Mouse (Mus musculus) midbrain, embryonic 15.5 days (tissue): ENCODE results near the gene Nkx2-5. TPM values are rescaled to one million over a fixed set of nuclear protein-coding genes. Genes with fewer than 3 reads are reported as not detected.

ENCODE experiments used
- ATAC-seq: fragments of 200-750 bp; cut with Nextera tagmentation; replicated peaks from 2 replicates; pipeline ENCODE4 v1.8.0; 2017; ENCODE audit warnings: moderate TSS enrichment
- H3K27ac ChIP-seq: fragments of 300-500 bp; sonication (generic); 2 replicates; pipeline ENCODE4 v1.5.1; 2015; ENCODE audit warnings: mild to moderate bottlenecking, inconsistent platforms
- H3K27me3 ChIP-seq: fragments of 300-500 bp; sonication (generic); replicated peaks from 2 replicates; pipeline ENCODE4 v1.6.1; 2015; ENCODE audit warnings: inconsistent platforms
- H3K36me3 ChIP-seq: fragments of 300-500 bp; sonication (generic); replicated peaks from 2 replicates; pipeline ENCODE4 v1.6.1; 2015; ENCODE audit warnings: inconsistent platforms
- H3K4me1 ChIP-seq: fragments of 300-500 bp; sonication (generic); 2 replicates; pipeline ENCODE4 v1.6.1; 2015; ENCODE audit warnings: inconsistent platforms
- H3K4me2 ChIP-seq: fragments of 300-500 bp; sonication (generic); 2 replicates; pipeline ENCODE4 v1.6.1; 2015; ENCODE audit warnings: inconsistent platforms, mild to moderate bottlenecking, moderate library complexity
- H3K4me3 ChIP-seq: fragments of 300-500 bp; sonication (generic); 2 replicates; pipeline ENCODE4 v1.5.1; 2015; ENCODE audit warnings: mild to moderate bottlenecking, inconsistent platforms
- H3K9ac ChIP-seq: fragments of 300-500 bp; sonication (generic); 2 replicates; pipeline ENCODE4 v1.6.1; 2015; ENCODE audit warnings: mild to moderate bottlenecking, inconsistent platforms
- H3K9me3 ChIP-seq: fragments of 300-500 bp; sonication (generic); 2 replicates; pipeline ENCODE4 v1.6.1; 2016; ENCODE audit warnings: inconsistent platforms
- WGBS: fragments of 180-500 bp; shearing (Covaris S2); methylation state at CpG from one replicate; pipeline ENCODE4 v1.1.7; 2015; ENCODE audit warnings: mixed read lengths; 5-methylcytosine and 5-hydroxymethylcytosine counted together
- polyA plus RNA-seq: library from polyadenylated mRNA; unstranded; fragments of >200 nt; fragmentation: Nextera tagmentation; extraction: Ambion mirVana; gene quantifications from 2 replicates; pipeline ENCODE4 v1.2.1, GENCODE M21; 2015

Nkx2-5 gene
- polyA plus RNA-seq, 1 experiment from 2014 or later = 0.10 TPM

DNA sequence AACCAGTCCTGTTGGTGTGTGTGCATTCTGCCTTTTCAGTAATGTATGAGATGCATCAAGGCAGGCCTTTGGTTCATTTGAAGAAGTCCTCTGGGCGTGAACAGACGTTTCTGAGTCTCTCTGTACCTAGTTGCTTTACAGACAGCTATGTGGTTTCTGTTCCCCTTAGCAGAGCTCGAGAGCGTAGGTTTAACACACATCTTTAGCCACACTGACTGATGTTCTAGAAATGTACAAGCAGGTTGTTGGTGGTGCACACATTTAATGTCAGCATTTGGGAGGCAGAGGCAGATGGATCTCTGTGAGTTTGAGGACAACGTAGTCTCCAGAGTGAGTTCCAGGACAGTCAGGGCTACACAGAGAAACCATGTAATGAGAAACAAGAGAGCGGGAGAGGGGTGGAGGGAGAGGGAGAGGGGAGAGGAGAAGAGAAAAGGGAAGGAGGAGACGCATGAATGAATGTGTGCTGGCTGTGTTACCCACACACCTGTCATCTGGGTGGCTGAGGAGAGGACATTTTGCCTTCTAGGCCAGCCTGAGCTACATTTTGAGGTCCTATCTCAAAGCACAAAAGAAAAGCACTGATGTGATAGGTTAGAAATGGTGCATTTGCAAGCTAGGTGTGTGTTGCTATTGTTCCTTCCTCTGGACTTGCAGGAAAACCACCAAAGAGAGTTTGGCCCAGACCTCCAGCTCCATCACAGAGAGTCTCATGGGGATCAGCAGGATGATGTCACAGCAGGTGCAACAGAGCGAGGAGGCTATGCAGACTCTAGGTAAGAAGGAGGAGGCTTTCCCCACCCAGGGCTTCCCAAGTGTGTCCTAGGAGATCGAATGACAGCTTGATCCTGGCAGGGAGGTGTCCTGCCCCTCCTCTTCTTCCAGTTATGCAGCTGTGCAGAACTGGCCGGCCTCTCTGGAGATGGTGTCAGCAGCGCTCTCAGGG lies 54.3 kb downstream of the Nkx2-5 start:
- H3K9me3 ChIP-seq = no peaks in the 10 kb centered on the region
- ATAC-seq = no peak
- H3K9ac ChIP-seq = no peak overlapping the region
- H3K27me3 ChIP-seq = no peaks in the 10 kb centered on the region
- H3K36me3 ChIP-seq = peaks cover 30% of the 10 kb centered on the region
- H3K4me1 ChIP-seq = no peaks in the 10 kb centered on the region
- no peak overlapping the region for H3K4me2 ChIP-seq
- H3K4me3 ChIP-seq = no peak overlapping the region
- no peak overlapping the region for H3K27ac ChIP-seq
- whole genome bisulfite sequencing = 91% methylated on average over 11 of the region's 11 CpGs

GRCm38 (mm10) chr17:26789460-26790268 lies 55.1 kb downstream of the Nkx2-5 start:
- H3K4me1 ChIP-seq = no peaks in the 10 kb centered on the region
- H3K4me3 ChIP-seq = no peak overlapping the region
- no peak overlapping the region for H3K4me2 ChIP-seq
- no peaks in the 10 kb centered on the region for H3K9me3 ChIP-seq
- 93% methylated on average over 8 of the region's 8 CpGs for WGBS
- H3K27me3 ChIP-seq = no peaks in the 10 kb centered on the region
- H3K9ac ChIP-seq = no peak overlapping the region
- no peak for ATAC-seq
- peaks cover 30% of the 10 kb centered on the region for H3K36me3 ChIP-seq
- no peak overlapping the region for H3K27ac ChIP-seq

- Histone ChIP-seq H3K27ac (no peak overlapping the region), H3K4me3 (no peak overlapping the region), H3K4me2 (no peak overlapping the region), H3K4me1 (no peaks in the 10 kb centered on the region), H3K27me3 (no peaks in the 10 kb centered on the region), H3K36me3 (peaks cover 35% of the 10 kb centered on the region), H3K9me3 (no peaks in the 10 kb centered on the region), H3K9ac (no peak overlapping the region)
- no peak for ATAC-seq
- WGBS = 91% methylated on average over 8 of the region's 8 CpGs
Measured at GRCm38 (mm10) chr17:26788986-26789385, 55.8 kb downstream of the Nkx2-5 start.

Other genes with a start within 250 kb of the Nkx2-5 start
- 82.7 and 89.4 TPM in 2 replicates for gene Atp6v0e, start 181.8 kb downstream of the Nkx2-5 start, polyA plus RNA-seq
- 11.8 and 14.8 TPM in 2 replicates for gene Crebrf, start 129.4 kb downstream of the Nkx2-5 start, polyA plus RNA-seq
- gene Bnip1, start 63.9 kb downstream of the Nkx2-5 start, polyA plus RNA-seq = 60.6 and 61.5 TPM in 2 replicates
- 3.3 and 3.5 TPM in 2 replicates for gene Kifc5b, start 72.1 kb upstream of the Nkx2-5 start, polyA plus RNA-seq
- gene Phf1, start 88.0 kb upstream of the Nkx2-5 start, polyA plus RNA-seq = 27.2 and 29.5 TPM in 2 replicates
- gene Cuta, start 94.6 kb upstream of the Nkx2-5 start, polyA plus RNA-seq = 127 and 131 TPM in 2 replicates
- gene Syngap1, start 96.2 kb upstream of the Nkx2-5 start, polyA plus RNA-seq = 6.0 and 7.3 TPM in 2 replicates
- gene Zbtb9, start 128.2 kb upstream of the Nkx2-5 start, polyA plus RNA-seq = 15.4 and 16.9 TPM in 2 replicates
- gene Bak1, start 184.0 kb upstream of the Nkx2-5 start, polyA plus RNA-seq = 3.5 and 4.2 TPM in 2 replicates
- 0.78 and 0.80 TPM in 2 replicates for gene Itpr3, start 212.3 kb upstream of the Nkx2-5 start, polyA plus RNA-seq